Mouse (Mus musculus): ENCODE data around the gene Frem2. TPM values are rescaled to one million over a fixed set of nuclear protein-coding genes. Genes with fewer than 3 reads are reported as not detected.
A peak's percentile ranks its signal among the peaks of the same experiment; 100 is the strongest.

The Frem2 gene
- total RNA-seq, 2 experiments from 2014 or later = not detected

GRCm38 (mm10) chr3:53477468-53477867, 179.7 kb downstream of the Frem2 start:
- ATAC-seq (replicated peaks; ENCODE audit: poor library complexity, severe bottlenecking) = no peak

- ATAC-seq (replicated peaks; ENCODE audit: poor library complexity, severe bottlenecking) = no peak; the same call in 1 of the 2 replicates
Observed at GRCm38 (mm10) chr3:53475889-53476288, 181.3 kb downstream of the Frem2 start.

GRCm38 (mm10) chr3:53474179-53474578, 183.0 kb downstream of the Frem2 start:
- no peak for ATAC-seq (replicated peaks; ENCODE audit: poor library complexity, severe bottlenecking)

GRCm38 (mm10) chr3:53472061-53472460, 185.1 kb downstream of the Frem2 start:
- no peak for ATAC-seq (replicated peaks; ENCODE audit: poor library complexity, severe bottlenecking)

GRCm38 (mm10) chr3:53469650-53470049, 187.5 kb downstream of the Frem2 start:
- ATAC-seq (replicated peaks; ENCODE audit: poor library complexity, severe bottlenecking) = no peak

- ATAC-seq (replicated peaks; ENCODE audit: poor library complexity, severe bottlenecking) = no peak
Observed at GRCm38 (mm10) chr3:53467356-53467755, 189.8 kb downstream of the Frem2 start.

- peak; percentile 45 for ATAC-seq (replicated peaks; ENCODE audit: poor library complexity, severe bottlenecking)
Observed at GRCm38 (mm10) chr3:53466481-53466880, 190.7 kb downstream of the Frem2 start.

GRCm38 (mm10) chr3:53465330-53465729, 191.8 kb downstream of the Frem2 start:
- ATAC-seq (replicated peaks; ENCODE audit: poor library complexity, severe bottlenecking) = no peak

- no peak for ATAC-seq (replicated peaks; ENCODE audit: poor library complexity, severe bottlenecking)
Observed at GRCm38 (mm10) chr3:53464146-53464698, 192.9 kb downstream of the Frem2 start.

Other genes starting within 250 kb of the Frem2 start
- gene Nhlrc3, start 194.0 kb downstream of the Frem2 start, total RNA-seq (2014; fragmentation: Nextera tagmentation) = 7.9 and 10.1 TPM in 2 replicates
- 9.1 and 9.2 TPM in 2 replicates for gene Nhlrc3, start 194.0 kb downstream of the Frem2 start, total RNA-seq (2017)
- 29.0 and 31.4 TPM in 2 replicates for gene Proser1, start 193.7 kb downstream of the Frem2 start, total RNA-seq (2014; fragmentation: Nextera tagmentation)
- gene Proser1, start 193.7 kb downstream of the Frem2 start, total RNA-seq (2017) = 4.5 and 7.1 TPM in 2 replicates
- gene Stoml3, start 168.7 kb downstream of the Frem2 start, total RNA-seq (2014; fragmentation: Nextera tagmentation) = not detected in 2 replicates
- gene Stoml3, start 168.7 kb downstream of the Frem2 start, total RNA-seq (2017) = not detected in 2 replicates
- not detected in 2 replicates for gene Gm10985, start 187.7 kb upstream of the Frem2 start, total RNA-seq (2014; fragmentation: Nextera tagmentation)
- gene Gm10985, start 187.7 kb upstream of the Frem2 start, total RNA-seq (2017) = not detected in 2 replicates
- gene Ufm1, start 206.5 kb upstream of the Frem2 start, total RNA-seq (2014; fragmentation: Nextera tagmentation) = 44.2 and 55.5 TPM in 2 replicates
- 96.6 and 114 TPM in 2 replicates for gene Ufm1, start 206.5 kb upstream of the Frem2 start, total RNA-seq (2017)